Mouse (Mus musculus): ENCODE data around the gene Hcfc1r1.

The Hcfc1r1 gene

GRCm38 (mm10) chr17:23722376-23723125 is 49.2 kb downstream of the Hcfc1r1 start, which contains the start of gene 1520401A03Rik:
Gene 1520401A03Rik, minus strand, starts transcription at chr17:23722783.
- DNase-seq = no peak
